Mouse (Mus musculus): Measurements from ENCODE around the gene Vegfb. TPM values are rescaled to one million over a fixed set of nuclear protein-coding genes. Genes with fewer than 3 reads are reported as not detected.

Gene Vegfb
- polyA plus RNA-seq (2014; fragmentation: Nextera tagmentation; extraction: Ambion mirVana): 33.1 and 47.3 TPM in 2 replicates

GRCm38 (mm10) chr19:6987061-6987903 lies at the start of gene Vegfb:
Gene Vegfb, minus strand, starts transcription at chr19:6987651.
- under 1% methylated on average over 80 of the region's 85 CpGs for WGBS
- no peaks in the 10 kb centered on the region for H3K9me3 ChIP-seq (ENCODE audit: control insufficient read depth, low read length)
- ATAC-seq (ENCODE audit: low FRiP score, low TSS enrichment): peak; percentile 63
- peak within 1 kb of the TSS; percentile 65 for H3K4me3 ChIP-seq (replicated peaks; ENCODE audit: low read depth, low read length)
- peak within 1 kb of the TSS; percentile 92 for H3K4me2 ChIP-seq (ENCODE audit: low read length)
- H3K27me3 ChIP-seq (ENCODE audit: control insufficient read depth, insufficient read depth, low read length): no peaks in the 10 kb centered on the region
- H3K27ac ChIP-seq (replicated peaks; ENCODE audit: low read depth, low read length): peak within 1 kb of the TSS; percentile 78
- peaks cover 13% of the 10 kb centered on the region for H3K36me3 ChIP-seq (ENCODE audit: control insufficient read depth, insufficient read depth, low read length)
- H3K4me1 ChIP-seq (ENCODE audit: control insufficient read depth, insufficient read depth, low read length): peaks cover 20% of the 10 kb centered on the region
- peak; percentile 73 for DNase-seq
- H3K9ac ChIP-seq (replicated peaks; ENCODE audit: low read length): peak within 1 kb of the TSS; percentile 88

DNA sequence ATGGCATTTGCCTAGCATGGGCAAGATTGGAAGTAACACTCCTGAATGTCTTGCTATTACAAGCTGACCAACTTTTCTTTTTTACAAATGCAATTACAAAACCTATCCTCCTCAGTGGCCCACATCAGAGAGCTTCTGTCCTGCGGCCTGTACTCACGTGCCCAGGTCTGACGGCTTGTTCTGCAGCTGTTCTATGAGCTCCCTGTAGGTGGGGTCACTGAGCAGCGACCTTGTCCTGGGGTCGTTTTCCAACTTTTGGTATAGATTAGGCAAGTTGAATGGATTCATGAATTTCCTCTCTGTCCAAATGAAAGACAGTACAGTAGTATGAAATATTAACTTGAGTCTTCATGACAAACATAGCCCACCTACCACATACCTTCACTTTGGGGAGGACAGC lies 46.6 kb upstream of the Vegfb start:
- ATAC-seq (ENCODE audit: low FRiP score, low TSS enrichment) (no peak), DNase-seq (no peak)
- Histone ChIP-seq H3K27ac (replicated peaks; ENCODE audit: low read depth, low read length) (no peak overlapping the region), H3K36me3 (ENCODE audit: control insufficient read depth, insufficient read depth, low read length) (peaks cover 61% of the 10 kb centered on the region), H3K9me3 (ENCODE audit: control insufficient read depth, low read length) (no peaks in the 10 kb centered on the region), H3K4me3 (replicated peaks; ENCODE audit: low read depth, low read length) (no peak overlapping the region), H3K4me2 (ENCODE audit: low read length) (no peak overlapping the region), H3K27me3 (ENCODE audit: control insufficient read depth, insufficient read depth, low read length) (no peaks in the 10 kb centered on the region), H3K4me1 (ENCODE audit: control insufficient read depth, insufficient read depth, low read length) (peaks cover 17% of the 10 kb centered on the region), H3K9ac (replicated peaks; ENCODE audit: low read length) (no peak overlapping the region)
- WGBS: 96% methylated on average over 5 of the region's 5 CpGs

DNA sequence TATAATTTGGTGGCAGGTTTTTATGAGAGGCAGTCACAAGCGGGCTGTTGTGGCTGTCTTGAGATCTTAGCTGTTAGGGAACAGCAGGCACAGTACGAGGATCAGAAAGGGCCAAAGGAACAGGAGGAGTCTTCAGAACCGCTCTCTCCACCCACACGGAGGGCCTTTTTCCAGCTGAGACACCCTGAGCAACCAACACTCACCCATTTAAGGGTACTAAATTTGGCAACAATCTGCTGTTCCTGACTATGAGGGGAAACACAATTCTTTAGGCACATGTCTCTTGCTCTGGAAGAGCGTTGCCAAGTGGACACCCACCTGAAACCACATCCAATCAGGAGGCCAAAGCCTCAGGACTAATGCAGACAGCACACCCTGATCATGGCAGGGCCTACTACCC lies 42.1 kb upstream of the Vegfb start:
- H3K4me1 ChIP-seq (ENCODE audit: control insufficient read depth, insufficient read depth, low read length): no peaks in the 10 kb centered on the region
- 93% methylated on average over 5 of the region's 5 CpGs for WGBS

DNA sequence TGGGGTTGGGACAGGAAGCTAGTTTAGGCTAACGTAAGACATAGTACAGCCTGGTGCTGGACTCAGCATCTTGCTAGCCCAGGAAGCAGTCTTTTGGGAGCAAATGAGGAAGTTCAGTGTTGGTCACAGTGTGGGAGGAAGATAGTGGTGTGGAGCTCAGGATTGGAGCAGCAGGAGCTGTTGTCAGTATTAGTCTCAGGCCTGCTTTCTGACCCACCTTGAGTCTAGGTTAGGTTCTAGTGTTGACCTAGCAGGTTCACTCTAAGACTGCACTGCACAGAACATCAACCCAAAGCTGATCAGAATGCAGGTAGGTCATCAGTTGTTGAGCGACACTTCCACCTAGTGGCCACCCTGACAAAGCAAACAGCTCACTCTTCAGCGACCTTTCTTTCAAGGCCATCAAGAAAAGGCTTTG lies 32.8 kb upstream of the Vegfb start:
- no peak for ATAC-seq (ENCODE audit: low FRiP score, low TSS enrichment)
- Histone ChIP-seq H3K9me3 (ENCODE audit: control insufficient read depth, low read length) (no peaks in the 10 kb centered on the region), H3K27ac (replicated peaks; ENCODE audit: low read depth, low read length) (no peak overlapping the region), H3K36me3 (ENCODE audit: control insufficient read depth, insufficient read depth, low read length) (peaks cover 77% of the 10 kb centered on the region), H3K4me1 (ENCODE audit: control insufficient read depth, insufficient read depth, low read length) (no peaks in the 10 kb centered on the region), H3K4me2 (ENCODE audit: low read length) (no peak overlapping the region), H3K4me3 (replicated peaks; ENCODE audit: low read depth, low read length) (no peak overlapping the region), H3K9ac (replicated peaks; ENCODE audit: low read length) (no peak overlapping the region), H3K27me3 (ENCODE audit: control insufficient read depth, insufficient read depth, low read length) (no peaks in the 10 kb centered on the region)
- peak; percentile 80 for DNase-seq
- 48% methylated on average over 3 of the region's 3 CpGs for WGBS

More for the DNA sequence above, 42.1 kb upstream of the Vegfb start:
- no peak for ATAC-seq (ENCODE audit: low FRiP score, low TSS enrichment)
- Histone ChIP-seq H3K9me3 (ENCODE audit: control insufficient read depth, low read length) (no peaks in the 10 kb centered on the region), H3K4me2 (ENCODE audit: low read length) (no peak overlapping the region), H3K4me3 (replicated peaks; ENCODE audit: low read depth, low read length) (no peak overlapping the region), H3K36me3 (ENCODE audit: control insufficient read depth, insufficient read depth, low read length) (peaks cover 95% of the 10 kb centered on the region), H3K27ac (replicated peaks; ENCODE audit: low read depth, low read length) (no peak overlapping the region), H3K27me3 (ENCODE audit: control insufficient read depth, insufficient read depth, low read length) (no peaks in the 10 kb centered on the region), H3K9ac (replicated peaks; ENCODE audit: low read length) (no peak overlapping the region)
- no peak for DNase-seq

- 90% methylated on average over 5 of the region's 5 CpGs for whole genome bisulfite sequencing
- no peaks in the 10 kb centered on the region for H3K9me3 ChIP-seq (ENCODE audit: control insufficient read depth, low read length)
- DNase-seq (no peak), ATAC-seq (ENCODE audit: low FRiP score, low TSS enrichment) (no peak)
- no peak within 1 kb of the TSS for H3K9ac ChIP-seq (replicated peaks; ENCODE audit: low read length)
- no peak within 1 kb of the TSS for H3K27ac ChIP-seq (replicated peaks; ENCODE audit: low read depth, low read length)
- H3K4me1 ChIP-seq (ENCODE audit: control insufficient read depth, insufficient read depth, low read length): no peaks in the 10 kb centered on the region
- peaks cover 66% of the 10 kb centered on the region for H3K36me3 ChIP-seq (ENCODE audit: control insufficient read depth, insufficient read depth, low read length)
- H3K27me3 ChIP-seq (ENCODE audit: control insufficient read depth, insufficient read depth, low read length): no peaks in the 10 kb centered on the region
- H3K4me3 ChIP-seq (replicated peaks; ENCODE audit: low read depth, low read length): no peak within 1 kb of the TSS
- H3K4me2 ChIP-seq (ENCODE audit: low read length): no peak within 1 kb of the TSS
Observed at GRCm38 (mm10) chr19:7019191-7019590, 31.7 kb upstream of the Vegfb start, which contains the start of gene Fermt3. Gene Fermt3, minus strand, starts transcription at chr19:7019469.

- Histone ChIP-seq H3K27me3 (ENCODE audit: control insufficient read depth, insufficient read depth, low read length) (no peaks in the 10 kb centered on the region), H3K36me3 (ENCODE audit: control insufficient read depth, insufficient read depth, low read length) (peaks cover 60% of the 10 kb centered on the region), H3K4me3 (replicated peaks; ENCODE audit: low read depth, low read length) (no peak overlapping the region), H3K9ac (replicated peaks; ENCODE audit: low read length) (no peak overlapping the region), H3K4me2 (ENCODE audit: low read length) (no peak overlapping the region), H3K4me1 (ENCODE audit: control insufficient read depth, insufficient read depth, low read length) (no peaks in the 10 kb centered on the region), H3K9me3 (ENCODE audit: control insufficient read depth, low read length) (no peaks in the 10 kb centered on the region), H3K27ac (replicated peaks; ENCODE audit: low read depth, low read length) (no peak overlapping the region)
- ATAC-seq (ENCODE audit: low FRiP score, low TSS enrichment) (no peak), DNase-seq (no peak)
- whole genome bisulfite sequencing: 93% methylated on average over 11 of the region's 11 CpGs
Observed at GRCm38 (mm10) chr19:7018546-7018945, 31.1 kb upstream of the Vegfb start.

- Histone ChIP-seq H3K4me3 (replicated peaks; ENCODE audit: low read depth, low read length) (no peak overlapping the region), H3K4me2 (ENCODE audit: low read length) (no peak overlapping the region), H3K9me3 (ENCODE audit: control insufficient read depth, low read length) (no peaks in the 10 kb centered on the region), H3K36me3 (ENCODE audit: control insufficient read depth, insufficient read depth, low read length) (peaks cover 52% of the 10 kb centered on the region), H3K27ac (replicated peaks; ENCODE audit: low read depth, low read length) (no peak overlapping the region), H3K4me1 (ENCODE audit: control insufficient read depth, insufficient read depth, low read length) (no peaks in the 10 kb centered on the region), H3K27me3 (ENCODE audit: control insufficient read depth, insufficient read depth, low read length) (no peaks in the 10 kb centered on the region), H3K9ac (replicated peaks; ENCODE audit: low read length) (no peak overlapping the region)
- ATAC-seq (ENCODE audit: low FRiP score, low TSS enrichment) (no peak), DNase-seq (no peak)
- 88% methylated on average over 12 of the region's 12 CpGs for WGBS
Observed at GRCm38 (mm10) chr19:7017541-7018457, 30.3 kb upstream of the Vegfb start.

DNA sequence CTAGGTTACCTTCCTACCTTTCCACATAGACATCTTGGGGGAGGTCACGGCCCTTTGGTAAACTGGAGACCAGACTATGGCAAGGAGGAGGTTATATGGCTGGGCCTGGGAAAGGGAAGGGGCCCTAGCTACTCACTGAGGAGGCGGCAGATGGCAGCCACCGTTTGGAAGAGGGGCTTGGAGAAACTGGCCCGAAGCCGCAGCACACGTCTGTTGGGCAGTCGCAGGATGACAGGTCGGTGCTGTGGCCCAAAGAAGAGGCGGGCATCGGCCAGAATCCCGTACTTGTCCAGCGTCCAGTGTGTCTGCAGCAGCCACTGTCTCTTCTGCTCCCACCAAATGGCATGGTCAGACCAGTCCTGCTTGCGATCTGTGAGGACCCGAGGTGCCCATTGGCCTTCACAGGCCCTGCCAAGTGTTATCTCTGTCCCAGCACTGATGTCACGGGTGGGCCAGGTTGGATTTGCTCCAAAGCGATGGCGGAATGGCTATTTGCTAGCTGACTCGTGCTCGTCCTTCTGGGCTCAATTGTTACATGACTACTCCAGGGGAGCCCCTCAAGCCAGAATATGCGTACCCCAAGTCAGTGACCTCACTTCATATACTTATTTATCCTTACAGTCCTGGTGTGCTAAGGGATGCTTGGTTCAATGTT lies 27.2 kb upstream of the Vegfb start:
- no peak for ATAC-seq (ENCODE audit: low FRiP score, low TSS enrichment)
- Histone ChIP-seq H3K4me1 (ENCODE audit: control insufficient read depth, insufficient read depth, low read length) (no peaks in the 10 kb centered on the region), H3K4me3 (replicated peaks; ENCODE audit: low read depth, low read length) (no peak overlapping the region), H3K4me2 (ENCODE audit: low read length) (no peak overlapping the region), H3K27me3 (ENCODE audit: control insufficient read depth, insufficient read depth, low read length) (no peaks in the 10 kb centered on the region), H3K9me3 (ENCODE audit: control insufficient read depth, low read length) (no peaks in the 10 kb centered on the region), H3K27ac (replicated peaks; ENCODE audit: low read depth, low read length) (no peak overlapping the region), H3K36me3 (ENCODE audit: control insufficient read depth, insufficient read depth, low read length) (peaks cover 21% of the 10 kb centered on the region), H3K9ac (replicated peaks; ENCODE audit: low read length) (no peak overlapping the region)
- WGBS: 91% methylated on average over 20 of the region's 20 CpGs
- DNase-seq: no peak

Data from midbrain, embryonic 14.5 days (tissue).